Mouse (Mus musculus): ENCODE measurements around the gene Kdm6a. TPM values are rescaled to one million over a fixed set of nuclear protein-coding genes. Genes with fewer than 3 reads are reported as not detected.

Gene Kdm6a
- 25.3 and 26.2 TPM in 2 replicates for polyA plus RNA-seq (2015; fragmentation: Nextera tagmentation; extraction: Ambion mirVana)

- ATAC-seq (ENCODE audit: low FRiP score, low TSS enrichment): peak; percentile 100
- H3K9me3 ChIP-seq (ENCODE audit: low read length): no peaks in the 10 kb centered on the region
- peak within 1 kb of the TSS; percentile 68 for H3K4me2 ChIP-seq (replicated peaks; ENCODE audit: low read depth, low read length)
- H3K36me3 ChIP-seq (ENCODE audit: insufficient read depth, low read length): no peaks in the 10 kb centered on the region
- peak within 1 kb of the TSS; percentile 98 for H3K27ac ChIP-seq (ENCODE audit: low read length)
- H3K4me3 ChIP-seq (ENCODE audit: low read length): peak within 1 kb of the TSS; percentile 84
- no peaks in the 10 kb centered on the region for H3K4me1 ChIP-seq (ENCODE audit: insufficient read depth, low read length)
- peak within 1 kb of the TSS; percentile 96 for H3K9ac ChIP-seq (replicated peaks; ENCODE audit: low read length)
- no peaks in the 10 kb centered on the region for H3K27me3 ChIP-seq (ENCODE audit: insufficient read depth, low read length)
- WGBS: under 1% methylated on average over 46 of the region's 50 CpGs
These were observed at the start of gene Kdm6a for GRCm38 (mm10) chrX:18162192-18162857. Gene Kdm6a, plus strand, starts transcription at chrX:18162575.

- no peak within 1 kb of the TSS for H3K4me3 ChIP-seq (ENCODE audit: low read length)
- H3K9ac ChIP-seq (replicated peaks; ENCODE audit: low read length): no peak within 1 kb of the TSS
- 100% methylated on average over 1 of the region's 1 CpGs for WGBS
- H3K4me2 ChIP-seq (replicated peaks; ENCODE audit: low read depth, low read length): no peak within 1 kb of the TSS
- H3K9me3 ChIP-seq (ENCODE audit: low read length): no peaks in the 10 kb centered on the region
- no peak for ATAC-seq (ENCODE audit: low FRiP score, low TSS enrichment)
- H3K27me3 ChIP-seq (ENCODE audit: insufficient read depth, low read length): no peaks in the 10 kb centered on the region
- no peaks in the 10 kb centered on the region for H3K36me3 ChIP-seq (ENCODE audit: insufficient read depth, low read length)
- no peaks in the 10 kb centered on the region for H3K4me1 ChIP-seq (ENCODE audit: insufficient read depth, low read length)
- H3K27ac ChIP-seq (ENCODE audit: low read length): no peak within 1 kb of the TSS
These were observed 16.8 kb upstream of the Kdm6a start, which contains the start of gene Dusp21 for GRCm38 (mm10) chrX:18145557-18145956. Gene Dusp21, plus strand, starts transcription at chrX:18145857.

GRCm38 (mm10) chrX:18160734-18161442 lies 1.5 kb upstream of the Kdm6a start:
- no peak for ATAC-seq (ENCODE audit: low FRiP score, low TSS enrichment)
- Histone ChIP-seq H3K9ac (replicated peaks; ENCODE audit: low read length) (no peak overlapping the region), H3K27me3 (ENCODE audit: insufficient read depth, low read length) (no peaks in the 10 kb centered on the region), H3K4me2 (replicated peaks; ENCODE audit: low read depth, low read length) (peak overlapping the region; percentile 68), H3K4me1 (ENCODE audit: insufficient read depth, low read length) (no peaks in the 10 kb centered on the region), H3K4me3 (ENCODE audit: low read length) (no peak overlapping the region; the same call in 1 of the 2 replicates), H3K36me3 (ENCODE audit: insufficient read depth, low read length) (no peaks in the 10 kb centered on the region), H3K27ac (ENCODE audit: low read length) (no peak overlapping the region), H3K9me3 (ENCODE audit: low read length) (no peaks in the 10 kb centered on the region)
- 64% methylated on average over 4 of the region's 4 CpGs for WGBS

GRCm38 (mm10) chrX:18161796-18162191 lies 581 bp upstream of the Kdm6a start:
- WGBS: under 1% methylated on average over 28 of the region's 28 CpGs
- peak overlapping the region; percentile 87 for H3K27ac ChIP-seq (ENCODE audit: low read length)
- no peaks in the 10 kb centered on the region for H3K27me3 ChIP-seq (ENCODE audit: insufficient read depth, low read length)
- H3K4me3 ChIP-seq (ENCODE audit: low read length): peak overlapping the region; percentile 60
- no peaks in the 10 kb centered on the region for H3K4me1 ChIP-seq (ENCODE audit: insufficient read depth, low read length)
- peak overlapping the region; percentile 78 for H3K9ac ChIP-seq (replicated peaks; ENCODE audit: low read length)
- peak overlapping the region; percentile 68 for H3K4me2 ChIP-seq (replicated peaks; ENCODE audit: low read depth, low read length)
- no peaks in the 10 kb centered on the region for H3K9me3 ChIP-seq (ENCODE audit: low read length)
- no peaks in the 10 kb centered on the region for H3K36me3 ChIP-seq (ENCODE audit: insufficient read depth, low read length)
- ATAC-seq (ENCODE audit: low FRiP score, low TSS enrichment): peak; percentile 81

GRCm38 (mm10) chrX:18162861-18163731 lies 721 bp downstream of the Kdm6a start:
- no peaks in the 10 kb centered on the region for H3K9me3 ChIP-seq (ENCODE audit: low read length)
- H3K27ac ChIP-seq (ENCODE audit: low read length): peak overlapping the region; percentile 98
- peak; percentile 46; the same call in 1 of the 2 replicates for ATAC-seq (ENCODE audit: low FRiP score, low TSS enrichment)
- H3K27me3 ChIP-seq (ENCODE audit: insufficient read depth, low read length): no peaks in the 10 kb centered on the region
- no peaks in the 10 kb centered on the region for H3K4me1 ChIP-seq (ENCODE audit: insufficient read depth, low read length)
- peak overlapping the region; percentile 84 for H3K4me3 ChIP-seq (ENCODE audit: low read length)
- H3K9ac ChIP-seq (replicated peaks; ENCODE audit: low read length): peak overlapping the region; percentile 96
- no peaks in the 10 kb centered on the region for H3K36me3 ChIP-seq (ENCODE audit: insufficient read depth, low read length)
- H3K4me2 ChIP-seq (replicated peaks; ENCODE audit: low read depth, low read length): peak overlapping the region; percentile 56
- WGBS: under 1% methylated on average over 80 of the region's 95 CpGs

- Histone ChIP-seq H3K4me2 (replicated peaks; ENCODE audit: low read depth, low read length) (peak overlapping the region; percentile 56), H3K4me3 (ENCODE audit: low read length) (peak overlapping the region; percentile 84), H3K27me3 (ENCODE audit: insufficient read depth, low read length) (no peaks in the 10 kb centered on the region), H3K36me3 (ENCODE audit: insufficient read depth, low read length) (no peaks in the 10 kb centered on the region), H3K4me1 (ENCODE audit: insufficient read depth, low read length) (no peaks in the 10 kb centered on the region), H3K9ac (replicated peaks; ENCODE audit: low read length) (peak overlapping the region; percentile 96), H3K27ac (ENCODE audit: low read length) (peak overlapping the region; percentile 98), H3K9me3 (ENCODE audit: low read length) (no peaks in the 10 kb centered on the region)
- no peak for ATAC-seq (ENCODE audit: low FRiP score, low TSS enrichment)
- WGBS: 1% methylated on average over 10 of the region's 10 CpGs
These were observed 1.7 kb downstream of the Kdm6a start for GRCm38 (mm10) chrX:18163917-18164624.

GRCm38 (mm10) chrX:18165121-18165520 lies 2.7 kb downstream of the Kdm6a start:
- Histone ChIP-seq H3K27ac (ENCODE audit: low read length) (no peak overlapping the region), H3K9ac (replicated peaks; ENCODE audit: low read length) (no peak overlapping the region), H3K9me3 (ENCODE audit: low read length) (no peaks in the 10 kb centered on the region), H3K4me1 (ENCODE audit: insufficient read depth, low read length) (no peaks in the 10 kb centered on the region), H3K4me3 (ENCODE audit: low read length) (no peak overlapping the region), H3K27me3 (ENCODE audit: insufficient read depth, low read length) (no peaks in the 10 kb centered on the region), H3K4me2 (replicated peaks; ENCODE audit: low read depth, low read length) (no peak overlapping the region), H3K36me3 (ENCODE audit: insufficient read depth, low read length) (no peaks in the 10 kb centered on the region)
- WGBS: 80% methylated on average over 2 of the region's 2 CpGs
- no peak for ATAC-seq (ENCODE audit: low FRiP score, low TSS enrichment)

- no peak overlapping the region for H3K9ac ChIP-seq (replicated peaks; ENCODE audit: low read length)
- no peak overlapping the region for H3K4me3 ChIP-seq (ENCODE audit: low read length)
- H3K36me3 ChIP-seq (ENCODE audit: insufficient read depth, low read length): no peaks in the 10 kb centered on the region
- no peak for ATAC-seq (ENCODE audit: low FRiP score, low TSS enrichment)
- H3K9me3 ChIP-seq (ENCODE audit: low read length): no peaks in the 10 kb centered on the region
- no peaks in the 10 kb centered on the region for H3K27me3 ChIP-seq (ENCODE audit: insufficient read depth, low read length)
- 87% methylated on average over 3 of the region's 3 CpGs for WGBS
- no peaks in the 10 kb centered on the region for H3K4me1 ChIP-seq (ENCODE audit: insufficient read depth, low read length)
- no peak overlapping the region for H3K27ac ChIP-seq (ENCODE audit: low read length)
- H3K4me2 ChIP-seq (replicated peaks; ENCODE audit: low read depth, low read length): no peak overlapping the region
These were observed 4.6 kb downstream of the Kdm6a start for GRCm38 (mm10) chrX:18166961-18167360.

GRCm38 (mm10) chrX:18168940-18169339 lies 6.6 kb downstream of the Kdm6a start:
- no peak overlapping the region for H3K4me2 ChIP-seq (replicated peaks; ENCODE audit: low read depth, low read length)
- H3K27ac ChIP-seq (ENCODE audit: low read length): no peak overlapping the region
- no peak overlapping the region for H3K9ac ChIP-seq (replicated peaks; ENCODE audit: low read length)
- no peaks in the 10 kb centered on the region for H3K9me3 ChIP-seq (ENCODE audit: low read length)
- H3K36me3 ChIP-seq (ENCODE audit: insufficient read depth, low read length): no peaks in the 10 kb centered on the region
- H3K4me3 ChIP-seq (ENCODE audit: low read length): no peak overlapping the region
- H3K27me3 ChIP-seq (ENCODE audit: insufficient read depth, low read length): no peaks in the 10 kb centered on the region
- no peaks in the 10 kb centered on the region for H3K4me1 ChIP-seq (ENCODE audit: insufficient read depth, low read length)
- ATAC-seq (ENCODE audit: low FRiP score, low TSS enrichment): no peak
- 90% methylated on average over 1 of the region's 1 CpGs for WGBS
